In genomic region chr3:38452199-38452598, GRCm38 (mm10) we compare ENCODE assay signal across 13 mouse cellular contexts. TPM values are rescaled to one million over a fixed set of nuclear protein-coding genes. Genes with fewer than 3 reads are reported as not detected.
A peak's percentile ranks its signal among the peaks of the same experiment; 100 is the strongest.
DNase-seq lines count a peak whose midpoint lies in the region; ATAC-seq lines count a peak whose summit lies in the region.
"Had no signal": no experiment of that assay in that cellular context is flagged by ENCODE, and none has a peak within 500 bp of the region (broad histone marks: within the 10 kb centered on the region; RNA-seq: fewer than 3 reads in every experiment).

No protein-coding gene starts in this region.

- H3K4me2 ChIP-seq in forebrain, embryonic 13.5 days = no peak overlapping the region
- H3K4me2 ChIP-seq in forebrain, embryonic 14.5 days (ENCODE audit: low read length) = no peak overlapping the region
- H3K4me2 ChIP-seq in neural tube, embryonic 15.5 days = no peak overlapping the region

- 0 out of 2 replicates have a peak, but pooled peaks have one; percentile 44 for ATAC-seq in forebrain, embryonic 13.5 days
- no peak for ATAC-seq in forebrain, embryonic 14.5 days
- ATAC-seq in neural tube, embryonic 15.5 days (ENCODE audit: low FRiP score) = no peak
- ATAC-seq: activated CD4-positive, CD25-positive, alpha-beta regulatory T cell, adult 4 months; intestine, embryonic 16.5 days had no signal

- H3K4me1 ChIP-seq in forebrain, embryonic 13.5 days = no peaks in the 10 kb centered on the region
- H3K4me1 ChIP-seq in forebrain, embryonic 14.5 days (ENCODE audit: control insufficient read depth, insufficient read depth, low read length) = no peaks in the 10 kb centered on the region
- H3K4me1 ChIP-seq in neural tube, embryonic 15.5 days = no peaks in the 10 kb centered on the region

- no peak for DNase-seq in forebrain, embryonic 14.5 days (ENCODE audit: low spot score)
- DNase-seq in neural tube, embryonic 10.5 days (ENCODE audit: extremely low spot score, low spot score) = peak; percentile 40
- DNase-seq in layer of hippocampus, adult 9-10 months (ENCODE audit: low spot score) = peak; percentile 33
- peak; percentile 23 for DNase-seq in right cerebral cortex, postnatal 14 days
- DNase-seq in thymus, postnatal 4 days = no peak
- no peak for DNase-seq in urinary bladder, adult 2 months (ENCODE audit: low spot score)
- DNase-seq: kidney, postnatal 25 days; liver; thymus, adult 2 months had no signal

- H3K9ac ChIP-seq in forebrain, embryonic 13.5 days = no peak overlapping the region
- H3K9ac ChIP-seq in forebrain, embryonic 14.5 days (ENCODE audit: low read length) = no peak overlapping the region
- H3K9ac ChIP-seq in neural tube, embryonic 15.5 days (replicated peaks) = no peak overlapping the region

- H3K36me3 ChIP-seq in forebrain, embryonic 13.5 days (ENCODE audit: poor library complexity, severe bottlenecking) = peaks cover 65% of the 10 kb centered on the region
- peaks cover 64% of the 10 kb centered on the region for H3K36me3 ChIP-seq in forebrain, embryonic 14.5 days (ENCODE audit: control insufficient read depth, insufficient read depth, low read length)
- peaks cover 58% of the 10 kb centered on the region for H3K36me3 ChIP-seq in neural tube, embryonic 15.5 days

- peaks cover 6% of the 10 kb centered on the region for H3K9me3 ChIP-seq in forebrain, embryonic 13.5 days (replicated peaks)
- H3K9me3 ChIP-seq in forebrain, embryonic 14.5 days (replicated peaks; ENCODE audit: control insufficient read depth, low read length) = peaks cover 9% of the 10 kb centered on the region; the same call in 1 of the 2 replicates
- H3K9me3 ChIP-seq in neural tube, embryonic 15.5 days (replicated peaks) = no peaks in the 10 kb centered on the region

- no peak overlapping the region for H3K27ac ChIP-seq in forebrain, embryonic 13.5 days
- H3K27ac ChIP-seq in forebrain, embryonic 14.5 days (ENCODE audit: low read depth, low read length) = no peak overlapping the region
- no peak overlapping the region for H3K27ac ChIP-seq in neural tube, embryonic 15.5 days (replicated peaks)

- H3K4me3 ChIP-seq in forebrain, embryonic 13.5 days = no peak overlapping the region
- H3K4me3 ChIP-seq in forebrain, embryonic 14.5 days (ENCODE audit: low read depth, low read length) = no peak overlapping the region
- no peak overlapping the region for H3K4me3 ChIP-seq in neural tube, embryonic 15.5 days (replicated peaks)

- no peaks in the 10 kb centered on the region for H3K27me3 ChIP-seq in forebrain, embryonic 13.5 days
- H3K27me3 ChIP-seq in forebrain, embryonic 14.5 days (replicated peaks; ENCODE audit: control insufficient read depth, insufficient read depth, low read length) = no peaks in the 10 kb centered on the region
- H3K27me3 ChIP-seq in neural tube, embryonic 15.5 days (replicated peaks) = no peaks in the 10 kb centered on the region

- WGBS in forebrain, embryonic 13.5 days = 90% methylated on average over 9 of the region's 9 CpGs
- WGBS in forebrain, embryonic 14.5 days = 88% methylated on average over 9 of the region's 9 CpGs
- WGBS in neural tube, embryonic 15.5 days = 68% methylated on average over 9 of the region's 9 CpGs

RNA-seq across cellular contexts. Expression of gene Ankrd50, which starts 32.4 kb away (rescaled TPM):
- 19.9 and 21.8 TPM in 2 replicates for polyA plus RNA-seq in forebrain, embryonic 13.5 days (2015; fragmentation: Nextera tagmentation; extraction: Ambion mirVana)
- 21.2 and 21.8 TPM in 2 replicates for polyA plus RNA-seq in forebrain, embryonic 14.5 days (2014; fragmentation: Nextera tagmentation; extraction: Ambion mirVana)
- polyA plus RNA-seq in neural tube, embryonic 15.5 days (2015; fragmentation: Nextera tagmentation; extraction: Ambion mirVana) = 16.4 and 17.5 TPM in 2 replicates
- 22.2 and 30.0 TPM in 2 replicates for polyA plus RNA-seq in urinary bladder, adult 2 months (2012; rRNA removed)

Comparison
In these comparisons a context has a peak if more than half of its experiments do, and no peak if none do; other contexts are left out.
1. DNase-seq: peak in neural tube, embryonic 10.5 days (single experiment), layer of hippocampus, adult 9-10 months (single experiment) and right cerebral cortex, postnatal 14 days (single experiment); none in forebrain, embryonic 14.5 days (single experiment), thymus, postnatal 4 days (single experiment) and urinary bladder, adult 2 months (single experiment).